Mouse (Mus musculus) c-Kit-positive CD71-negative TER-119-negative erythroid progenitor cells, embryonic 14.5 days (primary cell): ENCODE measurements around the gene Atp4b.

Experiments used
- DNase-seq: peaks from one replicate; pipeline ENCODE4 v3.0.0-alpha.2; 2013; ENCODE audit warnings: low read depth

Atp4b gene

GRCm38 (mm10) chr8:13396725-13397124 lies at the start of gene Atp4b:
Atp4b (minus strand) TSS chr8:13396825.
- no peak for DNase-seq

GRCm38 (mm10) chr8:13442152-13442551 lies 45.5 kb upstream of the Atp4b start:
- DNase-seq: no peak

- DNase-seq: no peak
Observed at GRCm38 (mm10) chr8:13437531-13437930, 40.9 kb upstream of the Atp4b start.

- no peak for DNase-seq
Observed at GRCm38 (mm10) chr8:13436052-13436451, 39.4 kb upstream of the Atp4b start.

GRCm38 (mm10) chr8:13434889-13435288 lies 38.3 kb upstream of the Atp4b start, which contains the start of gene Tmem255b:
Tmem255b (plus strand) TSS chr8:13435189.
- DNase-seq: no peak

GRCm38 (mm10) chr8:13433130-13433529 lies 36.5 kb upstream of the Atp4b start:
- no peak for DNase-seq

GRCm38 (mm10) chr8:13430866-13431265 lies 34.2 kb upstream of the Atp4b start:
- DNase-seq: no peak

GRCm38 (mm10) chr8:13430412-13430811 lies 33.8 kb upstream of the Atp4b start:
- DNase-seq: no peak

- DNase-seq: no peak
Observed at GRCm38 (mm10) chr8:13428156-13428555, 31.5 kb upstream of the Atp4b start.

- no peak for DNase-seq
Observed at GRCm38 (mm10) chr8:13427351-13427750, 30.7 kb upstream of the Atp4b start.

- no peak for DNase-seq
Observed at GRCm38 (mm10) chr8:13420970-13421369, 24.3 kb upstream of the Atp4b start.

GRCm38 (mm10) chr8:13419111-13419639 lies 22.6 kb upstream of the Atp4b start:
- no peak for DNase-seq

GRCm38 (mm10) chr8:13415879-13416278 lies 19.3 kb upstream of the Atp4b start:
- DNase-seq: no peak

- DNase-seq: no peak
Observed at GRCm38 (mm10) chr8:13413823-13414390, 17.3 kb upstream of the Atp4b start.

GRCm38 (mm10) chr8:13412891-13413558 lies 16.4 kb upstream of the Atp4b start:
- peak; percentile 50 for DNase-seq

- peak; percentile 56 for DNase-seq
Observed at GRCm38 (mm10) chr8:13411597-13411996, 15.0 kb upstream of the Atp4b start.

GRCm38 (mm10) chr8:13406011-13406410 lies 9.4 kb upstream of the Atp4b start:
- no peak for DNase-seq

- DNase-seq: no peak
Observed at GRCm38 (mm10) chr8:13404666-13405131, 8.1 kb upstream of the Atp4b start, which contains the start of gene Grk1. Grk1 (plus strand) TSS chr8:13405081.

- no peak for DNase-seq
Observed at GRCm38 (mm10) chr8:13403517-13403916, 6.9 kb upstream of the Atp4b start.

- no peak for DNase-seq
Observed at GRCm38 (mm10) chr8:13393869-13394268, 2.8 kb downstream of the Atp4b start.

GRCm38 (mm10) chr8:13388744-13389143 lies 7.9 kb downstream of the Atp4b start:
- no peak for DNase-seq

GRCm38 (mm10) chr8:13387728-13388127 lies 8.9 kb downstream of the Atp4b start:
- DNase-seq: no peak

- DNase-seq: no peak
Observed at GRCm38 (mm10) chr8:13386366-13386765, 10.3 kb downstream of the Atp4b start.
